Mouse (Mus musculus) adrenal gland, adult 2 months (tissue): Measurements from ENCODE around the gene Smyd4. TPM values are rescaled to one million over a fixed set of nuclear protein-coding genes. Genes with fewer than 3 reads are reported as not detected.

Experiments
- DNase-seq: peaks from one replicate; pipeline ENCODE4 v3.0.0; 2021
- long read RNA-seq: library from polyadenylated mRNA; stranded (forward); transcript quantifications from one replicate; pipeline ENCODE4 v2.0.0, GENCODE M21; 2021
- polyA plus RNA-seq: library from polyadenylated mRNA; depleted of rRNA; stranded (reverse); fragments of >200 nt; gene quantifications from 2 replicates; pipeline ENCODE4 v1.2.3, GENCODE M21; 2012; rRNA removed
- total RNA-seq, 2 experiments: library from RNA; stranded (reverse); gene quantifications; 2 replicates each; pipeline ENCODE4 v1.2.3; 2021

Smyd4 gene
- total RNA-seq: 10 to 100 TPM in 1 of 2 experiments, 1 to 10 TPM in 1; 5.2 to 12.5 TPM
- 6.3 and 6.8 TPM in 2 replicates for polyA plus RNA-seq
- long read RNA-seq, partial matches to known transcripts: 4 of 10 reads
- long read RNA-seq, other reads (novel, unspliced or antisense): 3 of 10 reads

- DNase-seq: peak; percentile 98
Observed at GRCm38 (mm10) chr11:75348199-75348889, at the start of gene Smyd4, which contains the start of gene Rpa1. Gene Smyd4 (plus strand): TSS chr11:75348433. Gene Rpa1 (minus strand): TSS chr11:75348324.

GRCm38 (mm10) chr11:75298491-75298890 is 49.7 kb upstream of the Smyd4 start:
- no peak for DNase-seq

GRCm38 (mm10) chr11:75299786-75300185 is 48.4 kb upstream of the Smyd4 start:
- no peak for DNase-seq

DNA sequence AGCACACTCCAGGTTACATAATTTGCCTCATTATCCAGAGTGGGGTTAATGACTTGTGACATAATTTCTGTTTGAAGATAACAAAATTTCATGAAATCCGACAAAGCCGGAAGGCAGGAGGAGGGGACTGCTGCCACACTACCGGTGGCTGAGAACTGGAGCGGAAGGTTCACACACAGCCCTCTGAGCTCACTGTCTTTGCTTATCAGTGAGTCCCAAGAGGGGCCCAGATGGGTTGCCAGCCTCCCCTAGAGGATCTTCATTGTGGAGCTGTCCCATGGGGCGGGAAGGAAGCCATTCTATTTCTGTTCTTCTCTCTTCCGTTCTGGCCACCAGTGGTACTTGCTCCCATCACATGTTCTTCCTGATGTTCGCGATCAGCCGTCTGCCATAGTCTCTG is 47.3 kb upstream of the Smyd4 start:
- DNase-seq: no peak

DNA sequence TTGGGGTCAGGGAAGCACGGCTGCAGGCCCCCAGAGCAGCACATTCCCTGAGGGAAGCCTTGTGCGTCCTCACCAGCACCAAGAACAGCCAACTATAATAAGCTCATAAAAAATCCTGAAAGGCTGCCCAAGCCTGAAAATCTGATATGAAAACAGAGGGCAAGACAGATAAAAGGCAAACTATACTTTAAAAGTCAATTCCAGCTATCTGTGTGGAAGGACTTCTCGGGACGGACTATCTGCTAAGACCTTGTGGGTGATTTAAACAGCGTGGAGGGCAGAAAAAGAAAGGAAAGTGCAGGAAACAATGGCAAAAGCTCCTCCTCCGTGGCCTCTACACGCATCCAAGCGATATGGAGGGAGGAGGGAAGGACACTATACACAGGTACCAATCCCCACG is 43.4 kb upstream of the Smyd4 start:
- no peak for DNase-seq

DNA sequence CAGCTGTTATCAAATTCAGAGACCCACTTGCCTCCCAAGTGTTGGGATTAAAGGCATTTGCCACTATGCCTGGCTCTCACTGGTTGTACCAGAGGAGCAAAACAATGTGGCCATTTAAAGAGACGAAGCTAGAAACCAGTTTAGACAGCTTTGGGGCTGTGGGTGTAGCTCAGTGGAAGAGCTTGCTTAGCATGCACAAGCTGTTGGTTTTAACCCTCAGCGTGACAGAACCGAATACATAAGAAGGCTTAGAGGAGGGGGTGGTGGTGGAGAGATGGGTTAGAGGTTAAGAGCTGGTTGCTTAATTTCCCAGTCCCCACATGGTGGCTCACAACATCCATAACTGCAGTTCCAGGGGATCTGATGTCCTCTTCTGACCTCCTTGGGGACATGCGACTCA is 39.6 kb upstream of the Smyd4 start:
- DNase-seq: no peak

DNA sequence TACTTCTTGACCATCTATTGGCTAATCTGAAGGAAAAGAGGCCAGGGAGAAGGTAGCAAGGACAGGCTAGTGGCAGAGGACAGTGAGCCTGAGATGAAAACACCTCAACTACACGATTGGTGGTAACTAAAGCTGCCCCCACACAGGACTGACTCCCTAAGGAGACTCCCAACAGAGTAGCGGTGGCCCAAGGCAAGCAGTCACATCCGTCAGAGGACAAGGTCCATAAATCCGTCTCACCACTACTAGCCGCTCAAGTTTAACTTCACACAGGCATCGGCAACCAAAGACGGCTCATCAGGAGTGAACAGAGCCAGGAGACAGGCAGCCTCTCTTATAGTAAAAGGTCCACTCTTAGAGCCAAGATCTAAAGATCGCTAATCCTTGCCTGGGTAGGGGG is 37.4 kb upstream of the Smyd4 start:
- no peak for DNase-seq

DNA sequence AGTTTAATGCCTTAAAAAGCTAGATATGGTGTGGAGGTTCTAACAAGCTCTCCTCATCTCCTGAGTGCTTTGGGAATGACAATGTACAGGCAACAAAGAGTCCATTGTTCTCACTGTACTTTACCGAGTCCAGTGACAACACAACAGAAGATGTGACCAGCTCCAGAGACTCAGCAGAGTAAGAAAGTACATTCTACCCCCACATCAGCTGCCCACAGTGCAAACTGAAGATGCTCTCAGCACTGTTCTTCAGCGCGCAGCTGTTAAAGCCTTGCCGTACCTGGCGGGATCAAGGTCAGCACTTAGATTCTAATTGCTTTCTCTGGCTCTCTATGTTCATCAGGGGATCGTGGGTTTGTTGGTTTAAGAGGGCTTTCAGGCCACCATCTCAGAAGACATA is 36.5 kb upstream of the Smyd4 start:
- no peak for DNase-seq

- DNase-seq: no peak
Observed at GRCm38 (mm10) chr11:75313834-75314233, 34.4 kb upstream of the Smyd4 start.

- no peak for DNase-seq
Observed at GRCm38 (mm10) chr11:75318351-75319221, 29.6 kb upstream of the Smyd4 start.

GRCm38 (mm10) chr11:75319246-75319645 is 29.0 kb upstream of the Smyd4 start:
- no peak for DNase-seq

DNA sequence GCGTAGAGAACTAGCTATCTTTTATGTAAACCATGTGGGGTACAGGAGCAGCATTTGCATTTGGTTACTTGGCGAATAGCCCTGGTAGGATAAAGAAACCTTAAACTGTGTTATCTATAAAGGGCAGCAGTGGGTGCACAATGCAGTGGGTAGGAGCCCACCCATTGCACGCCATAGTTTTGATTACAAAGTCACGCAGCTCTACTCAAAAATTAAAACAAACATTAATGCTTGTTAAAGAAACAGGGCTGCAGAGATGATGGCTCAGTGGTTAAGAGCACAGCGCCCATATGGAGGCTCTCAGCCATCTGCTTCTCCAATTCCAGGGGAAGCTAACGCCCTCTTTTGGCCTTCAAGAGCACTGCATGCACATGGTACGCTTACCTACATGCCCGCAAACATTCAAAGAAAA is 24.9 kb upstream of the Smyd4 start:
- no peak for DNase-seq

GRCm38 (mm10) chr11:75324433-75324832 is 23.8 kb upstream of the Smyd4 start:
- DNase-seq: no peak

- DNase-seq: no peak
Observed at GRCm38 (mm10) chr11:75325116-75325968, 22.9 kb upstream of the Smyd4 start.

- DNase-seq: no peak
Observed at GRCm38 (mm10) chr11:75325969-75326311, 22.3 kb upstream of the Smyd4 start.

GRCm38 (mm10) chr11:75336676-75337075 is 11.6 kb upstream of the Smyd4 start:
- no peak for DNase-seq

GRCm38 (mm10) chr11:75337246-75337645 is 11.0 kb upstream of the Smyd4 start:
- DNase-seq: no peak

- DNase-seq: peak; percentile 24
Observed at GRCm38 (mm10) chr11:75340076-75340475, 8.2 kb upstream of the Smyd4 start.

GRCm38 (mm10) chr11:75340698-75341345 is 7.4 kb upstream of the Smyd4 start:
- no peak for DNase-seq

DNA sequence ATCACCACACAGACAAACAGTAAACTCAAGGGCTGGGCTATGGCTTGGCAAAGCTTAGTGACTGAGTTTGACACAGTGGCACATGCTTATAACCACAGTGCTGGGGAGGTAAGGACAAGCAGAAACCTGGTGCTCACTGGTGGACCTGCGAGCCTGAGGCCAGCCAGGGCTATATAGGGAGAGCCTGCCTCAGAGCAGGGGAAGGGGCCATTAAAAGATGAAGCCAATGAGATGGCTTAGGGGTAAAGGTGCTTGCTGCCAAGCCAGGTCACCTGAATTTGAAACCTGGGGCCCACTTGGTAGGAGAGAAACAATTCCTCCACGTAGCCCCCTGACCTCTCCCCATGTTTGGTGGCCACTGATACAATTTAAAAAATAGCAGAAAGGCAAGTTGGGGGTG is 5.1 kb upstream of the Smyd4 start:
- DNase-seq: no peak

DNA sequence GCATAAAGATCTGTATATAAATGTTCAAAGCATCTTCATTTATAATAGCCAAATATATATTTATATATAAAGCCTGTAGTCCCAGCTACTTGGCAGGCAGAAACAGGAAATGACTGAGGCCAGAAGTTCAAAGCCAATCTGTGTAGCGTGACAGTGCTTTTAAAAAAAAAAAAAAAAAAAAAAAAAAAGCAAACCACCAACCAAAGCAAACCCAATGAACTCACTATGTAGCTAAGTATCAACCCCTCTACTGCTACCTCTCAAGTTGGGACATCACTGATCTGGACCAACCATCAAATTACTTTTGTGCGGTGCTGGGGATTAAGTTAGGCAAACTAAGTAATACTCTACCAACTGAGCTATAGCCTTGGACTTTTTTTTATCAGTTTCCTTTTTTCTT is 4.1 kb upstream of the Smyd4 start:
- DNase-seq: no peak

DNA sequence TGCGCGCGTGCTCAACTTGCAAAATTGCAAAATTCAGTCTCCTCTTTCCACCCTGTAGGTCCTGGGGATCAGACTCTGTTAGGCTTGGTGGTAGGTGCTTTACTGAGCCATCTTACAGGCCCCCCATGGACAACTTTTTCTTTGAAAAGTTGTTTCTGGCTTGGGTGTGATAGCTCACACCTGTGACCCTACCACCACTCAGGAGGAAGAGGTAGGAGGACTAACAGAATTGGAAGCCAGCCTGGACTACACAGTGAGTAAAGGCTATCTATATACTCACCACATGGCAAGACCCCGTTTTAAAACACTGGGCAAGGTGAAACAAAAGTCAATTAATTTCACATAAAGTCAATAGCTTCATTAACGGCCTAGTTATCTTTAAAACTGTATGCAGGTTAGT is 3.5 kb upstream of the Smyd4 start:
- no peak for DNase-seq
